Mouse (Mus musculus): ENCODE data around the gene Hpse2. TPM values are rescaled to one million over a fixed set of nuclear protein-coding genes. Genes with fewer than 3 reads are reported as not detected.

Gene Hpse2
- total and polyA plus RNA-seq, 2 experiments from 2014 or later = 0.19 to 0.26 TPM

- H3K9me3 ChIP-seq (ENCODE audit: low read length) = no peaks in the 10 kb centered on the region
- no peak for TF ChIP-seq CTCF (IDR thresholded peaks at IDR 0.05; ENCODE audit: low read depth)
- H3K27ac ChIP-seq = no peak overlapping the region
- no peak overlapping the region for H3K4me2 ChIP-seq (ENCODE audit: low read depth, low read length)
- no peaks in the 10 kb centered on the region for H3K36me3 ChIP-seq (ENCODE audit: insufficient read depth, low read length)
- 81% methylated on average over 3 of the region's 3 CpGs for WGBS
- ATAC-seq (no peak), DNase-seq (ENCODE audit: low spot score) (no peak)
- H3K27me3 ChIP-seq (ENCODE audit: insufficient read depth, low read length) = no peaks in the 10 kb centered on the region
- H3K9ac ChIP-seq (replicated peaks; ENCODE audit: low read length) = no peak overlapping the region
- H3K4me3 ChIP-seq (ENCODE audit: low read length) = no peak overlapping the region
- no peaks in the 10 kb centered on the region for H3K4me1 ChIP-seq (ENCODE audit: insufficient read depth, low read length)
These were observed 212.7 kb downstream of the Hpse2 start for GRCm38 (mm10) chr19:43175437-43175965.

GRCm38 (mm10) chr19:43174812-43175211 lies 213.3 kb downstream of the Hpse2 start:
- H3K9ac ChIP-seq (replicated peaks; ENCODE audit: low read length) = no peak overlapping the region
- no peak for ATAC-seq
- no peaks in the 10 kb centered on the region for H3K4me1 ChIP-seq (ENCODE audit: insufficient read depth, low read length)
- DNase-seq (ENCODE audit: low spot score) = no peak
- no peaks in the 10 kb centered on the region for H3K27me3 ChIP-seq (ENCODE audit: insufficient read depth, low read length)
- no peak for TF ChIP-seq CTCF (IDR thresholded peaks at IDR 0.05; ENCODE audit: low read depth)
- H3K36me3 ChIP-seq (ENCODE audit: insufficient read depth, low read length) = no peaks in the 10 kb centered on the region
- WGBS = 72% methylated on average over 2 of the region's 2 CpGs
- H3K4me3 ChIP-seq (ENCODE audit: low read length) = no peak overlapping the region
- no peaks in the 10 kb centered on the region for H3K9me3 ChIP-seq (ENCODE audit: low read length)
- no peak overlapping the region for H3K4me2 ChIP-seq (ENCODE audit: low read depth, low read length)
- H3K27ac ChIP-seq = no peak overlapping the region

GRCm38 (mm10) chr19:43156085-43156484 lies 232.1 kb downstream of the Hpse2 start:
- DNase-seq (ENCODE audit: low spot score) = no peak
- H3K4me1 ChIP-seq (ENCODE audit: insufficient read depth, low read length) = no peaks in the 10 kb centered on the region

GRCm38 (mm10) chr19:43155582-43155981 lies 232.6 kb downstream of the Hpse2 start:
- Histone ChIP-seq H3K27me3 (ENCODE audit: insufficient read depth, low read length) (no peaks in the 10 kb centered on the region), H3K27ac (no peak overlapping the region), H3K9ac (replicated peaks; ENCODE audit: low read length) (no peak overlapping the region), H3K4me1 (ENCODE audit: insufficient read depth, low read length) (no peaks in the 10 kb centered on the region), H3K4me3 (ENCODE audit: low read length) (no peak overlapping the region), H3K36me3 (ENCODE audit: insufficient read depth, low read length) (no peaks in the 10 kb centered on the region), H3K4me2 (ENCODE audit: low read depth, low read length) (no peak overlapping the region), H3K9me3 (ENCODE audit: low read length) (no peaks in the 10 kb centered on the region)
- DNase-seq (ENCODE audit: low spot score) (no peak), ATAC-seq (no peak)
- TF ChIP-seq CTCF (IDR thresholded peaks at IDR 0.05; ENCODE audit: low read depth) = no peak
- WGBS = 81% methylated on average over 5 of the region's 5 CpGs

More at GRCm38 (mm10) chr19:43156085-43156484, 232.1 kb downstream of the Hpse2 start:
- ATAC-seq = no peak
- Histone ChIP-seq H3K4me3 (ENCODE audit: low read length) (no peak overlapping the region), H3K36me3 (ENCODE audit: insufficient read depth, low read length) (no peaks in the 10 kb centered on the region), H3K27me3 (ENCODE audit: insufficient read depth, low read length) (no peaks in the 10 kb centered on the region), H3K4me2 (ENCODE audit: low read depth, low read length) (no peak overlapping the region), H3K9me3 (ENCODE audit: low read length) (no peaks in the 10 kb centered on the region), H3K9ac (replicated peaks; ENCODE audit: low read length) (no peak overlapping the region), H3K27ac (no peak overlapping the region)
- WGBS = 50% methylated on average over 8 of the region's 8 CpGs
- TF ChIP-seq CTCF (IDR thresholded peaks at IDR 0.05; ENCODE audit: low read depth) = no peak

- H3K4me1 ChIP-seq (ENCODE audit: insufficient read depth, low read length) = no peaks in the 10 kb centered on the region
- H3K9ac ChIP-seq (replicated peaks; ENCODE audit: low read length) = no peak overlapping the region
- no peak overlapping the region for H3K27ac ChIP-seq
- H3K36me3 ChIP-seq (ENCODE audit: insufficient read depth, low read length) = no peaks in the 10 kb centered on the region
- H3K4me3 ChIP-seq (ENCODE audit: low read length) = no peak overlapping the region
- ATAC-seq (no peak), DNase-seq (ENCODE audit: low spot score) (no peak)
- no peak overlapping the region for H3K4me2 ChIP-seq (ENCODE audit: low read depth, low read length)
- no peak for TF ChIP-seq CTCF (IDR thresholded peaks at IDR 0.05; ENCODE audit: low read depth)
- WGBS = 66% methylated on average over 6 of the region's 6 CpGs
- H3K27me3 ChIP-seq (ENCODE audit: insufficient read depth, low read length) = no peaks in the 10 kb centered on the region
- H3K9me3 ChIP-seq (ENCODE audit: low read length) = no peaks in the 10 kb centered on the region
These were observed 240.3 kb downstream of the Hpse2 start for GRCm38 (mm10) chr19:43147901-43148300.

GRCm38 (mm10) chr19:43146820-43147219 lies 241.3 kb downstream of the Hpse2 start:
- Histone ChIP-seq H3K9ac (replicated peaks; ENCODE audit: low read length) (no peak overlapping the region), H3K4me1 (ENCODE audit: insufficient read depth, low read length) (no peaks in the 10 kb centered on the region), H3K4me2 (ENCODE audit: low read depth, low read length) (no peak overlapping the region), H3K36me3 (ENCODE audit: insufficient read depth, low read length) (no peaks in the 10 kb centered on the region), H3K27me3 (ENCODE audit: insufficient read depth, low read length) (no peaks in the 10 kb centered on the region), H3K9me3 (ENCODE audit: low read length) (no peaks in the 10 kb centered on the region), H3K27ac (no peak overlapping the region), H3K4me3 (ENCODE audit: low read length) (no peak overlapping the region)
- no peak for TF ChIP-seq CTCF (IDR thresholded peaks at IDR 0.05; ENCODE audit: low read depth)
- ATAC-seq = no peak
- WGBS = 78% methylated on average over 7 of the region's 7 CpGs
- DNase-seq (ENCODE audit: low spot score) = no peak

- no peak overlapping the region for H3K9ac ChIP-seq (replicated peaks; ENCODE audit: low read length)
- H3K36me3 ChIP-seq (ENCODE audit: insufficient read depth, low read length) = no peaks in the 10 kb centered on the region
- no peak for DNase-seq (ENCODE audit: low spot score)
- no peak overlapping the region for H3K4me3 ChIP-seq (ENCODE audit: low read length)
- no peak overlapping the region for H3K4me2 ChIP-seq (ENCODE audit: low read depth, low read length)
- H3K9me3 ChIP-seq (ENCODE audit: low read length) = no peaks in the 10 kb centered on the region
- TF ChIP-seq CTCF (IDR thresholded peaks at IDR 0.05; ENCODE audit: low read depth) = no peak
- no peak overlapping the region for H3K27ac ChIP-seq
- H3K4me1 ChIP-seq (ENCODE audit: insufficient read depth, low read length) = no peaks in the 10 kb centered on the region
- 83% methylated on average over 3 of the region's 3 CpGs for whole genome bisulfite sequencing
- ATAC-seq = no peak
- no peaks in the 10 kb centered on the region for H3K27me3 ChIP-seq (ENCODE audit: insufficient read depth, low read length)
These were observed 246.5 kb downstream of the Hpse2 start for GRCm38 (mm10) chr19:43141646-43142045.
